Mouse (Mus musculus): ENCODE measurements around the gene Mecom. TPM values are rescaled to one million over a fixed set of nuclear protein-coding genes. Genes with fewer than 3 reads are reported as not detected.
"Not testable (repeated sequence)": the region's sequence is repeated elsewhere in the genome, so short reads cannot be mapped to it uniquely, and the experiment has no call there.

Mecom gene
- polyA plus RNA-seq, 1 experiment from 2014 or later = 13.7 TPM

DNA sequence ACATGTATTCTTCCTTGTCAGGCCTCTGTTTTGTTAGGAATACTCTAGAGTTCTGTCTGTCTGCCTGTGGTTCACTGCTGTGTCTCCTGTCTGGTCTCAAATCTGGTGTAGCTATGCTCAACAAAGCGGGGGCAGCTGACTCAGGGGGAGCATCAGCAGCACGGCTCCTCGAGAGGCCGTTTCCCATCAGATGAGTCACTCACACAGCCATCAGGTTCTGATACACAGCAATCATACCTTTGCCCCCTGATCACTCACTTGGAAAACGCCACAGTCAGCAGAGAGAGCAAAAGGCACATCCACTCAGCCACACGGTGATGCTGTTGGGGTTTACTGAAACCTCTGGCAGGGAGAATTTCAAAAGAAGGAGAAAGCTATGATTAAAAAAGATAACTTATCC lies 5.9 kb upstream of the Mecom start:
- Histone ChIP-seq H3K4me2 (replicated peaks) (no peak overlapping the region), H3K4me1 (replicated peaks; ENCODE audit: control insufficient read depth, insufficient read depth, low read length) (no peaks in the 10 kb centered on the region), H3K4me3 (replicated peaks; ENCODE audit: low read length) (no peak overlapping the region), H3K9me3 (ENCODE audit: control insufficient read depth, low read length) (no peaks in the 10 kb centered on the region), H3K27me3 (ENCODE audit: control insufficient read depth, insufficient read depth, low read length) (no peaks in the 10 kb centered on the region), H3K27ac (no peak overlapping the region), H3K9ac (no peak overlapping the region), H3K36me3 (replicated peaks; ENCODE audit: control insufficient read depth, insufficient read depth) (no peaks in the 10 kb centered on the region)
- ATAC-seq (ENCODE audit: low FRiP score) = no peak
- WGBS = 53% methylated on average over 6 of the region's 6 CpGs
- no peak for DNase-seq (ENCODE audit: low spot score)

- Histone ChIP-seq H3K4me1 (replicated peaks; ENCODE audit: control insufficient read depth, insufficient read depth, low read length) (no peaks in the 10 kb centered on the region), H3K4me3 (replicated peaks; ENCODE audit: low read length) (no peak overlapping the region), H3K36me3 (replicated peaks; ENCODE audit: control insufficient read depth, insufficient read depth) (no peaks in the 10 kb centered on the region), H3K27me3 (ENCODE audit: control insufficient read depth, insufficient read depth, low read length) (no peaks in the 10 kb centered on the region), H3K9ac (no peak overlapping the region), H3K9me3 (ENCODE audit: control insufficient read depth, low read length) (no peaks in the 10 kb centered on the region), H3K4me2 (replicated peaks) (no peak overlapping the region), H3K27ac (no peak overlapping the region)
- no peak for ATAC-seq (ENCODE audit: low FRiP score)
- DNase-seq (ENCODE audit: low spot score) = no peak
- 64% methylated on average over 2 of the region's 2 CpGs for WGBS
These were observed 2.4 kb upstream of the Mecom start for GRCm38 (mm10) chr3:30550218-30550617.

GRCm38 (mm10) chr3:30548928-30549327 lies 1.1 kb upstream of the Mecom start:
- no peak for ATAC-seq (ENCODE audit: low FRiP score)
- H3K9me3 ChIP-seq (ENCODE audit: control insufficient read depth, low read length) = no peaks in the 10 kb centered on the region
- H3K27me3 ChIP-seq (ENCODE audit: control insufficient read depth, insufficient read depth, low read length) = no peaks in the 10 kb centered on the region
- no peak overlapping the region for H3K4me2 ChIP-seq (replicated peaks)
- 84% methylated on average over 7 of the region's 7 CpGs for WGBS
- DNase-seq (ENCODE audit: low spot score) = no peak
- no peak overlapping the region for H3K4me3 ChIP-seq (replicated peaks; ENCODE audit: low read length)
- H3K36me3 ChIP-seq (replicated peaks; ENCODE audit: control insufficient read depth, insufficient read depth) = no peaks in the 10 kb centered on the region
- H3K9ac ChIP-seq = no peak overlapping the region
- no peaks in the 10 kb centered on the region for H3K4me1 ChIP-seq (replicated peaks; ENCODE audit: control insufficient read depth, insufficient read depth, low read length)
- H3K27ac ChIP-seq = no peak overlapping the region

GRCm38 (mm10) chr3:30546831-30547369 lies 908 bp downstream of the Mecom start:
- H3K27me3 ChIP-seq (ENCODE audit: control insufficient read depth, insufficient read depth, low read length) = no peaks in the 10 kb centered on the region
- no peak overlapping the region for H3K4me3 ChIP-seq (replicated peaks; ENCODE audit: low read length)
- no peak overlapping the region for H3K27ac ChIP-seq
- no peaks in the 10 kb centered on the region for H3K36me3 ChIP-seq (replicated peaks; ENCODE audit: control insufficient read depth, insufficient read depth)
- no peaks in the 10 kb centered on the region for H3K4me1 ChIP-seq (replicated peaks; ENCODE audit: control insufficient read depth, insufficient read depth, low read length)
- no peak for ATAC-seq (ENCODE audit: low FRiP score)
- H3K9ac ChIP-seq = no peak overlapping the region
- H3K4me2 ChIP-seq (replicated peaks) = no peak overlapping the region
- H3K9me3 ChIP-seq (ENCODE audit: control insufficient read depth, low read length) = no peaks in the 10 kb centered on the region
- WGBS = 64% methylated on average over 11 of the region's 11 CpGs
- no peak for DNase-seq (ENCODE audit: low spot score)

DNA sequence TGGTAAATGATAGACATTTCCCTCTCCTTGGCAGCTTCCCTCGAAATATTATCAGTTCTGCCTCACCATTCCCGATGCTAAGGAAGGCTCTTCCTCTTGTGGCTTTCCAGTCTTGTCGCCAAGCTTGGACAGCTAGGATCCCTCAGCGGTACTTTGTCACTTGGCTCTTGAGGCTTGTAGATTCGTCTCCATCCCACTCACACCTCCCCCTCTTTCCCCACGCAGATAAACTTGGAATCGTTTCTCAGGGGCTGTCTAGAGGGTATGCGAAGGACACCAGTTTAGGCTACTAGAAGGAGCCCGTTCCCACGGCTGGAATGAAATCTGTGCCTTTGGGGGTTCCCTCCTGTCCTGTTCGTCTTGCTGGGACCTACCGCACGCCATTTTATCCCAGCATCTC lies 1.4 kb downstream of the Mecom start:
- no peak for DNase-seq (ENCODE audit: low spot score)
- H3K27me3 ChIP-seq (ENCODE audit: control insufficient read depth, insufficient read depth, low read length) = no peaks in the 10 kb centered on the region
- no peak for ATAC-seq (ENCODE audit: low FRiP score)
- H3K36me3 ChIP-seq (replicated peaks; ENCODE audit: control insufficient read depth, insufficient read depth) = no peaks in the 10 kb centered on the region
- H3K9me3 ChIP-seq (ENCODE audit: control insufficient read depth, low read length) = no peaks in the 10 kb centered on the region
- H3K27ac ChIP-seq = no peak overlapping the region
- no peaks in the 10 kb centered on the region for H3K4me1 ChIP-seq (replicated peaks; ENCODE audit: control insufficient read depth, insufficient read depth, low read length)
- no peak overlapping the region for H3K9ac ChIP-seq
- no peak overlapping the region for H3K4me3 ChIP-seq (replicated peaks; ENCODE audit: low read length)
- 69% methylated on average over 13 of the region's 13 CpGs for WGBS
- H3K4me2 ChIP-seq (replicated peaks) = no peak overlapping the region

DNA sequence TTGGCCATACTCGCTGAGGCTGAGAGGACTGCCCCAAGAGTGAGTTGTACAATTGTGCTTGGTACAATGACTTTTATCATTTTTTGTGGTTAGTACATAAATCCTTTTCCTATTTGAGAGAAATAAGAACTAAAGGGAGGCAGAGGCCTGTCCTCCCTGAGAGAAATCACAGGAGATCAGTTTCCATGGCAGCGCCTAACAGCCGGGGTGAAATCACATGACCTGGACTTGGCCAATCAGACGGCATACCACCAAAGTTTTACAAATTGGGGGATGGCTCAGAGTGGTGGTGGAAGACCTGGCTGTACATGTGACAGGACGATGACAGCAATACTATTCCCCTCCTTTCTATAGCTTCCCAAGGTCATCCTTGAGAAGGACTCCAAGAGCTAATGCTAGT lies 2.6 kb downstream of the Mecom start:
- 78% methylated on average over 5 of the region's 5 CpGs for WGBS
- no peaks in the 10 kb centered on the region for H3K36me3 ChIP-seq (replicated peaks; ENCODE audit: control insufficient read depth, insufficient read depth)
- H3K9ac ChIP-seq = no peak overlapping the region
- DNase-seq (ENCODE audit: low spot score) (no peak), ATAC-seq (ENCODE audit: low FRiP score) (no peak)
- H3K27me3 ChIP-seq (ENCODE audit: control insufficient read depth, insufficient read depth, low read length) = no peaks in the 10 kb centered on the region
- no peak overlapping the region for H3K4me3 ChIP-seq (replicated peaks; ENCODE audit: low read length)
- no peak overlapping the region for H3K27ac ChIP-seq
- H3K4me2 ChIP-seq (replicated peaks) = no peak overlapping the region
- H3K4me1 ChIP-seq (replicated peaks; ENCODE audit: control insufficient read depth, insufficient read depth, low read length) = no peaks in the 10 kb centered on the region
- H3K9me3 ChIP-seq (ENCODE audit: control insufficient read depth, low read length) = no peaks in the 10 kb centered on the region

GRCm38 (mm10) chr3:30544305-30544704 lies 3.5 kb downstream of the Mecom start:
- no peak overlapping the region for H3K4me3 ChIP-seq (replicated peaks; ENCODE audit: low read length)
- H3K36me3 ChIP-seq (replicated peaks; ENCODE audit: control insufficient read depth, insufficient read depth) = no peaks in the 10 kb centered on the region
- no peaks in the 10 kb centered on the region for H3K9me3 ChIP-seq (ENCODE audit: control insufficient read depth, low read length)
- DNase-seq (ENCODE audit: low spot score) (no peak), ATAC-seq (ENCODE audit: low FRiP score) (no peak)
- no peaks in the 10 kb centered on the region for H3K4me1 ChIP-seq (replicated peaks; ENCODE audit: control insufficient read depth, insufficient read depth, low read length)
- no peaks in the 10 kb centered on the region for H3K27me3 ChIP-seq (ENCODE audit: control insufficient read depth, insufficient read depth, low read length)
- no peak overlapping the region for H3K9ac ChIP-seq
- 80% methylated on average over 5 of the region's 5 CpGs for WGBS
- no peak overlapping the region for H3K27ac ChIP-seq
- H3K4me2 ChIP-seq (replicated peaks) = no peak overlapping the region

- DNase-seq (ENCODE audit: low spot score) = no peak
- H3K4me2 ChIP-seq (replicated peaks) = no peak overlapping the region
- H3K9me3 ChIP-seq (ENCODE audit: control insufficient read depth, low read length) = no peaks in the 10 kb centered on the region
- no peaks in the 10 kb centered on the region for H3K27me3 ChIP-seq (ENCODE audit: control insufficient read depth, insufficient read depth, low read length)
- no peaks in the 10 kb centered on the region for H3K36me3 ChIP-seq (replicated peaks; ENCODE audit: control insufficient read depth, insufficient read depth)
- H3K27ac ChIP-seq = no peak overlapping the region
- no peak overlapping the region for H3K4me3 ChIP-seq (replicated peaks; ENCODE audit: low read length)
- H3K9ac ChIP-seq = no peak overlapping the region
- ATAC-seq (ENCODE audit: low FRiP score) = no peak
- 87% methylated on average over 11 of the region's 11 CpGs for WGBS
- H3K4me1 ChIP-seq (replicated peaks; ENCODE audit: control insufficient read depth, insufficient read depth, low read length) = no peaks in the 10 kb centered on the region
These were observed 12.0 kb downstream of the Mecom start for GRCm38 (mm10) chr3:30535821-30536220.

DNA sequence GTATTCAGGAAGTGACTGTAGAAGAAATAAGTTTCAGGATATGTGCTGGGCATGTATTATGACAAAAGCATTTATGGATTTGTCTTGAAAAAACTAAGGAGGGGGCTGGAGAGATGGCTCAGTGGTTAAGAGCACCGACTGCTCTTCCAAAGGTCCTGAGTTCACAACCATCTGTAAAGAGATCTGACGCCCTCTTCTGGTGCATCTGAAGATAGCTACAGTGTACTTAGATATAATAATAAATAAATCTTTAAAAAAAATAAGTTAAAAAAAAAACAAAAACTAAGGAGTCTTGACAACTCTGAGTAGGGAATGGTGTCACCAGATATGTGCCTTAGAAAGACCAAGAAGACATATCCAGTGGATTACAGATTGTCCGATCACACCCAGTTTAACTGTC lies 27.1 kb downstream of the Mecom start:
- not testable (repeated sequence) for H3K27ac ChIP-seq; H3K4me2 ChIP-seq (replicated peaks); H3K36me3 ChIP-seq (replicated peaks; ENCODE audit: control insufficient read depth, insufficient read depth); H3K9me3 ChIP-seq (ENCODE audit: control insufficient read depth, low read length); H3K9ac ChIP-seq; H3K4me1 ChIP-seq (replicated peaks; ENCODE audit: control insufficient read depth, insufficient read depth, low read length); H3K4me3 ChIP-seq (replicated peaks; ENCODE audit: low read length); DNase-seq (ENCODE audit: low spot score); ATAC-seq (ENCODE audit: low FRiP score)
- peaks cover 19% of the 10 kb centered on the region for H3K27me3 ChIP-seq (ENCODE audit: control insufficient read depth, insufficient read depth, low read length)
- 53% methylated on average over 3 of the region's 3 CpGs for WGBS

GRCm38 (mm10) chr3:30519425-30519824 lies 28.4 kb downstream of the Mecom start:
- Histone ChIP-seq H3K27ac (no peak overlapping the region), H3K36me3 (replicated peaks; ENCODE audit: control insufficient read depth, insufficient read depth) (no peaks in the 10 kb centered on the region), H3K9ac (no peak overlapping the region), H3K4me1 (replicated peaks; ENCODE audit: control insufficient read depth, insufficient read depth, low read length) (peaks cover 7% of the 10 kb centered on the region; the same call in 1 of the 2 replicates), H3K4me2 (replicated peaks) (no peak overlapping the region), H3K4me3 (replicated peaks; ENCODE audit: low read length) (no peak overlapping the region), H3K9me3 (ENCODE audit: control insufficient read depth, low read length) (no peaks in the 10 kb centered on the region), H3K27me3 (ENCODE audit: control insufficient read depth, insufficient read depth, low read length) (peaks cover 28% of the 10 kb centered on the region)
- DNase-seq (ENCODE audit: low spot score) = no peak
- ATAC-seq (ENCODE audit: low FRiP score) = no peak
- WGBS = 57% methylated on average over 1 of the region's 1 CpGs

Measured in hindbrain, embryonic 14.5 days (tissue).